Mouse (Mus musculus): ENCODE results near the gene Gm3250.
"Not testable (repeated sequence)": the region's sequence is repeated elsewhere in the genome, so short reads cannot be mapped to it uniquely, and the experiment has no call there.

The Gm3250 gene

DNA sequence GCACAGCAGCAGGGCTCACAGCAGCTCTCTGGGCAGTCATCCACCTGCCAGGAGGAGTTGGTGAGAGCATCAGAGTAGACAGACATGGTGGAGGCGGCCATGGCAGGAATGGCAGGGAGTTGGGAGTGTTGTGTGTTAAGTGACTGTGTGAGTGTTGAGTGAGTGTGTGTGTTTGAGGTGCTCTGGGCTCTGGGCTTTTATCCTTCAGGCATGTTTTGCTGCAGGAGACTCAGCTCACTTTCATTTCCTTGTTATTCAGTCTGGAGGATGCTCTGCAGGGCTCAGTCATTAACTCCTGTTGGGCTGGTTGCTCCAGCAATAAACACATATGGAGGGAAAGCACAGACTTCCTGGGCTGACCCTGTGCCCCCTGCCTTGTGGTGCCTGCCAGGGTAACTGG, at the start of gene Gm3250:
TSS of gene Gm3250 (minus strand) at position 101 of the 400 bp plus-strand sequence.
- not testable (repeated sequence) for DNase-seq (ENCODE audit: low spot score)

DNA sequence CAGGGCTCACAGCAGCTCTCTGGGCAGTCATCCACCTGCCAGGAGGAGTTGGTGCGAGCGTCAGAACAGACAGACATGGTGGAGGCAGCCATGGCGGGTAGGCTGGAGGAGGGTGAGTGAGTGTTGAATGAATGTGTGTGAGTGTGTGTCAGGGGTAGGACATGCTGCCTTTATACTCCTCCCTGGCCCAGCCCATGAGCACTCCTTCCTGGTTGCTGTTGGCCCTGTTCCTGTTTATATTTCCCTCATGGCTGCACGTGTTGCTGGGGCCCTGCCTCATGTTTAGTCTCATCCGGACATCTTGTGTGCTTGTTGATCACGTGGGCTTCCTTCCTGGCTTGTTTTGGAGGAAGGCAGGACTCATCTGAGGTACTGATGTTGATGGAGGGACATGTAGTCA, 44.6 kb upstream of the Gm3250 start, which contains the start of gene Krtap10-4:
TSS of gene Krtap10-4 (minus strand) at position 145 of the 400 bp plus-strand sequence.
- DNase-seq (ENCODE audit: low spot score), result no peak

DNA sequence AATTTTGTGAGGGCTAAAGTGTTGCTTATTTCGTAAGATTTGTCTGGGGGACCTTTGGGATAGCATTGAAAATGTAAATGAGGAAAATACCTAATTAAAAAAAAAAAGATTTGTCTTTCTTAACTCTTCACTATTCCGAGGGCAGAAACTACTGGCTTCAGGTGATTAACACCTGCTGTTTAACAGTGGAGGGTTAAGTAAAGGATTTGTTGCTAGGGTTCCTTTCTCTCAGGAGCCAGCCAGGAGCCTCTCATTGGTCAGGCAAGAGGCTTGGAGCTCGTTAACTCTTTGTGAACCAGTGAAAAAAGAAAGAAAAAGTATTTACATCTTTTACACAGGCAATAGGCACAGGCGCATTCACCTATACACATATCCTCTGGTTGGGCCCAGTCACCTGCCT, 36.9 kb upstream of the Gm3250 start:
- DNase-seq (ENCODE audit: low spot score), result no peak

DNA sequence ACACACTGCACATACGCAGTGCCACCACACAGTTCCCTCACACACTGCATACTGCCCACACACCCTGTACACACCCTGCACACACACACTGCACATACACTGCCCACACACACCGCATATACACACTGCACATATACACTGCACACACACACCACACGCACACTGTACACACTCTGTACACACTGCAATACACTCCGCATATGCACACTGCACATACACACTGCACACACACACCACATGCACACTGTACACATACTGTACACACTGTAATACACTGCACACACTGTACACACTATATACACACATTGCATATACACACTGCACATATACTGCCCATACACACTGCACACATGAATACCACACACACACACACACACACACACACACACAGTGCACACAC, 36.2 kb upstream of the Gm3250 start:
- no peak for DNase-seq (ENCODE audit: low spot score)

DNA sequence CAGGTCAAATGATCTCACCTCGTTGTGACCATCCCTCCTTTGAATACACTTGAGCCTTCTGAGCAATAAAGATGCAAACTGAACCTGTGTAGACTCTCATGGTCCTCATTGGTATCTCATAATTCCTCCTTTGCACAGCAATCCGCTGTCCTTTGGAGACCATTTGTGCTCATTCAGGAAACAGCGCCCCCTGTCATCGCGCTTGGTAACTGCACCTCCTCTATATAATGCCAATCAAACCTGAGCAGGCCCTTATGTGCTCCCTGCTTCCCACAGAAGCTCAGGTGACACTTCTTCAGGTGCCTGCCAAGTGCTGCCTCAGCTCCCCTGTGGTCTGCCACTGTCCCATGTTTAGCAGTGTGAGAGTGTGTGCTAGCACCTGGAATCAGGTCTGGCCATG, 33.2 kb upstream of the Gm3250 start:
- DNase-seq (ENCODE audit: low spot score), result peak; percentile 16

DNA sequence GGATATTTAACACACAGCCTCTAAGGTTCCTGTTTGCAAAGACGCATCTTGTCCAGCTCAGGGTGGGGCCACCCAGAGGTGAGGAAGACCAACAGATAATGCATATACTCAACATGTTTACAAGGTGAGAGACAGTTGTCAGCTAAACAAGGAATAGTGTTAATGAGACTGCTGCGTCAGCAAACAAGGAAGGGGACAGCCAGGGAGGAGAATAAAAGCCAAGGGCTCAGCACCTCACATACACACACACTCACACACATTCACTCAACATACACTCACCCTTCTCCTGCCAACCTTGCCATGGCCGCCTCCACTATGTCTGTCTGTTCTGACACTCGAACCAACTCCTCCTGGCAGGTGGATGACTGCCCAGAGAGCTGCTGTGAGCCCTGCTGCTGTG, 32.0 kb upstream of the Gm3250 start, which contains the start of gene Gm2696:
TSS of gene Gm2696 (plus strand) at position 301 of the 400 bp plus-strand sequence.
- DNase-seq (ENCODE audit: low spot score), result no peak

DNA sequence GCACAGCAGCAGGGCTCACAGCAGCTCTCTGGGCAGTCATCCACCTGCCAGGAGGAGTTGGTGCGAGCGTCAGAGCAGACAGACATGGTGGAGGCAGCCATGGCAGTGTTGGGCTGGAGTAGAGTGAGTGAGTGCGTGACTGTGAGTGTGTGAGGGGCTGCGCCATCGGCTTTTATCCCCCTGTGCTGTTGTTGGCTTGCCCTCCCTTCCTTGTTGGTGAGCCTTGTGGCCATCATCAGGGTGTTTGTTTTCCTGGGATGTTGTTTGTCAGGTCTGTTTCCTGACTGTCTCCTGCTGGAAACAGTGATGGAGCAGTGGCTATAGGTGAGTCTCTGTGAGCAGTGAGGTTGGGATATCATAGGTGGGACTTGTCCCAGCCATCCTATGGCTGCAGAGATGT, 29.4 kb upstream of the Gm3250 start, which contains the start of gene Gm9507:
TSS of gene Gm9507 (minus strand) at position 101 of the 400 bp plus-strand sequence.
- DNase-seq (ENCODE audit: low spot score), result no peak

DNA sequence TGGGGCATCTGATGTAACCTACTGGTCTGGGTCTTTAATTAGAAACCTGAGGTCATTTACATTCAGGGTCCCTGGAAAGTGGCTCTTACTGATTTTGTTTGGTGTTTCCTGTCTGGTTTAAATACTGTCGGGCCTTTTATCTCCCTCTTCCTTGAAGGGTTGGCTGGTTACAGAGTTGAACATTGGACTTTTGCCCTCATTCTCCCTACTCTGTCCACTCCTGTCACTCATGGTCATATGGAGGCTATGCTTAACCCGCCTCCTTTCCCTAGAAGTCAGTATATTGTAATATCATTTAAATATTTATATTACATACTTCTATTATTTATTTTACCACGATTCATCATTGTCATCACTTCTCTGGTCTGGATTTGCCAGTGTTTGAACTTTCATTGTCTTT, 21.8 kb upstream of the Gm3250 start:
- DNase-seq (ENCODE audit: low spot score), result no peak

DNA sequence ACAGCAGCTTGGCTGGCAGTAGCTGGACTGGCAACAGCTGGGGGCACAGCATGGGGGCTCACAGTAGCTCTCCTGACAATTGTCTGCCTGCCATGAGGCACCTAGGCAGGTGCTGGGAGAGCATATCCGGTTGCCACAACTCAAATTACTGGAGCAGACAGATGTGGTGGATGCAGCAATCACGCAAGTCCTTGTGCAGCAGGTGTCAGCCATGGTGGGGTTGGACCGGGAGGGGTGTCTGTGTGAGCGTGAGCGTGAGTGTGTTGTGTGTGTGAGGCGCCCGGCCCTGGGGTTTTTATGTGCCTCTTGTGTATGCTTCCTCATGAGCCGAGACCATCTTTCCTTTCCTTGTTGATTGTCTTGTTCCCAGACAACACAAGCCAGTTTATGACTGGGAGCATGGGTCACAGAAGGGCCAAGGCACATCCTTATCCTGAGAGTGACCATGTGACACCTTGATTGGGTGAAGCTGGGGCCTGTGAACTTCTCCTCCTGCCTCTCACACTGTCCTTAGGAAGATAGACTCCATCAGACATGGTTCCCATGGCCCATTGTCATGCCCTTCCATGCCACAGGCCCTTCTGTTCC, 16.7 kb upstream of the Gm3250 start, which contains the start of gene Gm19668:
TSS of gene Gm19668 (minus strand) at position 213 of the 588 bp plus-strand sequence.
- no peak for DNase-seq (ENCODE audit: low spot score)

DNA sequence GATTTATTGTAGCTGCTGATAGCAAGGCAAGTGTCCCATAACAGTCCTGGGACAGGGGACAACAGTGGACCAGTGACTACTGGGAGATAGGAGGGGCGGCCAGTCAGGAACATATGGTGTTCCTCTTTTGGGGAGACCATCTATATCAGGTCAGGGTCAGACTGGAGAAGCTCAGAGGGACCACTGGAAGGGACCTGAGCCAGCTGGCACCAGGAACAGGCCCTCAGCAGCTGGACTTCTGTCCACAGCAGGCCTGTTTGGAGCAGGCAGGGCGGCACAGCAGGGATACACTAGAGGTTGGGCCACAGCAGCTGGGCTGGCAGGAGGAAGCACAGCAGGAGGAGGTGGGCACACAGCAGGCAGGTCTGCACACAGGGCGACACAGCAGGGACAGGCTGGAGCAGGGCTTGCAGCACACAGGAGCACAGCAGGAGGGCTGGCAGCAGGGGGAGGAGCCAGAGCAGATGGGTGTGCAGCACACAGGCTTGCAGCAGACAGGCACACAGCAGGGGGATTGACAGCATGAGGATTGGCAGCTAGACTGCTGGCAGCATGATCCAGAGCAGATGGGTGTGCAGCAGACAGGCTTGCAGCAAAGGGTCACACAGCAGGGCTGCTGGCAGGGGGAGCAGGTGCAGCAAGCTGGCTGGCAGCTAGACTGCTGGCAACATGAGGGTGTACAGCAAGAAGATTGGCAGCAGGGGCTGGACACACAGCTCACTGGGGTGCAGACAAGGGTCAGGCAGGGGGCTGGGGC, 16.0 kb upstream of the Gm3250 start:
- DNase-seq (ENCODE audit: low spot score), result not testable (repeated sequence)

DNA sequence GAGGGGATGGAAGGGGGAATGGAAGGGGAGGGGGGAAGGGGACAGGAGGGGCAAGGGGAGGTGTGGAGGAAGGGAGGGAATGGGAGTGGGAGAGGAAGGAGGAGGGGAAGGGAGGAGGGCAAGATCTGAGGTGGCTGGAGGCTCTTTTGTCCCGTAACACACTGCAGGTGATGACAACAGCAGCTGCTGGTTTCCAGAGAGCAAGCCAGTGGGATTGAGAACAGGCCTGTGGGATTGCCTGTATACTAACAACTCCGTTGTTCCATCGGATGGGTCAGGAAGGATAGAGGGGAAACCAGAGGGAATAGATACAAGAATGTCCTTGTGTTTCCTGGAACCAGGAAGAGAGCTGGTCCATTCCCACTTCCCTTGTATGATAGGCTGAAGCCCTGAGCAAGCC, 15.3 kb upstream of the Gm3250 start:
- no peak for DNase-seq (ENCODE audit: low spot score)

DNA sequence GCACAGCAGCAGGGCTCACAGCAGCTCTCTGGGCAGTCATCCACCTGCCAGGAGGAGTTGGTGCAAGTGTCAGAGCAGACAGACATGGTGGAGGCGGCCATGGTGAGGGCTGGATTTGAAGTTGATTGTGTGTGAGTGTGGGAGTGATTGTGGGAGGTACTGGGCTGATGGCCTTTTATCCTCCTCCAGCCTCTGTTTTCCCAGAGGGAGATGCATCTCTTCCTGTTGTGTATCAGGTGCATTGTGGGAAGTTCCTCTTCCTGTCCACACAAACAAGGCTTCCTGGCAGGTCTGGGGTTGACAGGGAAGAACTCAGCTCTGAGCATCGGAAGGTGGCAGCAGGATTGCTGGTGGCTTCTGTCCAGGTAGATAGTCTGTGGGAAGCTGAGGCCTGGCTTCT, 12.6 kb upstream of the Gm3250 start, which contains the start of gene Gm9639:
TSS of gene Gm9639 (minus strand) at position 101 of the 400 bp plus-strand sequence.
- no peak for DNase-seq (ENCODE audit: low spot score)

DNA sequence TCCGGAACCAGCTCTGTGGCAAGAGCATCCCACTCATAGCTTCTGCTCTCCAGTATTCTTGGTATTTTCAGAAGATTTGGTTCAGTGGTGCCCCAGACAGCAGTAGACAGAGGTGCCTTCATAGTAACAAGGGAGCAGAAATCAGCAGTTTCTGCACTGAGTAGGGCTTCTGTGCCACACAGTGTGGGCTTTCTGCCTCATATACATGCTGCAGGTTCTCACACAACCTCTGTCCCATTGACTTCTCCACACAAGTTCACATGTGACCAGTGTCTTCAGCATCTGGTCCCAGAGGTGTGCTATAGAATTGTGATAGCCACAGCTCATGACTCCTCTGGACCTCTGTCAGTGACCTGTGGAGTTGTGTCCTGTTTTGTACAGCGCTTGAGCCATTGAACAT, 6.3 kb upstream of the Gm3250 start:
- no peak for DNase-seq (ENCODE audit: low spot score)

DNA sequence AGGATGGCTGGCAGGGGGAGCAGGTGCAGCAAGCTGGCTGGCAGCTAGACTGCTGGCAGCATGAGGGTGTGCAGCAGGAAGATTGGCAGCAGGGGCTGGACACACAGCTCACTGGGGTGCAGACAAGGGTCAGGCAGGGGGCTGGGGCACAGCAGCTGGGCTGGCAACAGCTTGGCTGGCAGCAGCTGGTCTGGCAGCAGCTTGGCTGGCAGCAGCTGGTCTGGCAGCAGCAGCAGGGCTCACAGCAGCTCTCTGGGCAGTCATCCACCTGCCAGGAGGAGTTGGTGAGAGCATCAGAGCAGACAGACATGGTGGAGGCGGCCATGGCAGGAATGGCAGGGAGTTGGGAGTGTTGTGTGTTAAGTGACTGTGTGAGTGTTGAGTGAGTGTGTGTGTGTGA, 5.5 kb upstream of the Gm3250 start, which contains the start of gene Gm7137:
TSS of gene Gm7137 (minus strand) at position 325 of the 400 bp plus-strand sequence.
- not testable (repeated sequence) for DNase-seq (ENCODE audit: low spot score)

DNA sequence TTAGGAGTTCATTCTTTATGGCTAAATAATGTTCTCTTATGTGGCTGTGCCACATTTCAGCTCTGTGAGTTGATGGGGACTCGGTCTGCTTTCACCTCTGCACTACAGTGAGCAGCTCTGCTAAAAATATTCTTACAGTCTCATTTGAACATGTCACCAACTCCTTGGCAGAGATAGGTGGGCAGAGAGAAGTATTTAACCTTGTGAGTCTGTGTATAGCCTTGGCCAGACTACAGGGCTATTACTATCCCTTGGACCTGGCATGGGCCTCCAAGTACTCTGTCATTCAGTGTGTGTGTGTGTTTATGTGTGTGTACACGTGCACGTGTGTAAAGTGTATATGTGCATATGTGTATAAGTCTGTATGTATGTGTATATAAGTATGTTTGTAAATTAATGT, 1.1 kb upstream of the Gm3250 start:
- not testable (repeated sequence) for DNase-seq (ENCODE audit: low spot score)

DNA sequence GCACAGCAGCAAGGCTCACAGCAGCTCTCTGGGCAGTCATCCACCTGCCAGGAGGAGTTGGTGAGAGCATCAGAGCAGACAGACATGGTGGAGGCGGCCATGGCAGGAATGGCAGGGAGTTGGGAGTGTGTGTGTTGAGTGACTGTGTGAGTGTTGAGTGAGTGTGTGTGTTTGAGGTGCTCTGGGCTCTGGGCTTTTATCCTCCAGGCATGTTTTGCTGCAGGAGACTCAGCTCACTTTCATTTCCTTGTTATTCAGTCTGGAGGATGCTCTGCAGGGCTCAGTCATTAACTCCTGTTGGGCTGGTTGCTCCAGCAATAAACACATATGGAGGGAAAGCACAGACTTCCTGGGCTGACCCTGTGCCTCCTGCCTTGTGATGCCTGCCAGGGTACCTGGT, 5.5 kb downstream of the Gm3250 start, which contains the start of gene Gm7138:
TSS of gene Gm7138 (minus strand) at position 101 of the 400 bp plus-strand sequence.
- DNase-seq (ENCODE audit: low spot score), result not testable (repeated sequence)

DNA sequence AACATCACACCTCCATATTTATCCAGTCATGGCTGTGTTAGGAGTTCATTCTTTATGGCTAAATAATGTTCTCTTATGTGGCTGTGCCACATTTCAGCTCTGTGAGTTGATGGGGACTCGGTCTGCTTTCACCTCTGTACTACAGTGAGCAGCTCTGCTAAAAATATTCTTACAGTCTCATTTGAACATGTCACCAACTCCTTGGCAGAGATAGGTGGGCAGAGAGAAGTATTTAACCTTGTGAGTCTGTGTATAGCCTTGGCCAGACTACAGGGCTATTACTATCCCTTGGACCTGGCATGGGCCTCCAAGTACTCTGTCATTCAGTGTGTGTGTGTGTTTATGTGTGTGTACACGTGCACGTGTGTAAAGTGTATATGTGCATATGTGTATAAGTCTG, 10.2 kb downstream of the Gm3250 start:
- not testable (repeated sequence) for DNase-seq (ENCODE audit: low spot score)

DNA sequence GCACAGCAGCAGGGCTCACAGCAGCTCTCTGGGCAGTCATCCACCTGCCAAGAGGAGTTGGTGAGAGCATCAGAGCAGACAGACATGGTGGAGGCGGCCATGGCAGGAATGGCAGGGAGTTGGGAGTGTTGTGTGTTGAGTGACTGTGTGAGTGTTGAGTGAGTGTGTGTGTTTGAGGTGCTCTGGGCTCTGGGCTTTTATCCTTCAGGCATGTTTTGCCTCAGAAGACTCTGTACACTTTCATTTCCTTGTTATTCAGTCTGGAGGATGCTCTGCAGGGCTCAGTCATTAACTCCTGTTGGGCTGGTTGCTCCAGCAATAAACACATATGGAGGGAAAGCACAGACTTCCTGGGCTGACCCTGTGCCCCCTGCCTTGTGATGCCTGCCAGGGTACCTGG, 11.1 kb downstream of the Gm3250 start, which contains the start of gene Gm3238:
TSS of gene Gm3238 (minus strand) at position 101 of the 400 bp plus-strand sequence.
- not testable (repeated sequence) for DNase-seq (ENCODE audit: low spot score)

DNA sequence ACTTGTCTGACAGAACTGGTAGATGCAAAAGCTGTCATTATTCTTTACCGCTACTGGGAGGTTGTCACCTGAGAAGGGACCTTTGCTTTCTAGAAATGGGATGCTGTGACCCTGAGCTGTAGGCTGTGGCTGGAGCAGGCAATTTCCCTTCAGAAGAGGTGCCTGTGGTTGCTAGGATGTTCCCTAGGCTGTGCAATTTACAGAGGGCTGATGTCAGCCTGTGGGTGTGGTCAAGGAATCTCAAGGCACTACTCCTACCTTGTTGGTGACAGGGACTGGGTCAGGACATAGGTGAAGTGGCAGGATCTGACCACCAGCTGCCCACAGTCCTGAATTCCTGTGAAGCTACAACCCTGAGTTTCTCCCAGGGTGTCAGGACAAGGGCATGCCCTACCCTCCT, 12.6 kb downstream of the Gm3250 start:
- DNase-seq (ENCODE audit: low spot score), result no peak

DNA sequence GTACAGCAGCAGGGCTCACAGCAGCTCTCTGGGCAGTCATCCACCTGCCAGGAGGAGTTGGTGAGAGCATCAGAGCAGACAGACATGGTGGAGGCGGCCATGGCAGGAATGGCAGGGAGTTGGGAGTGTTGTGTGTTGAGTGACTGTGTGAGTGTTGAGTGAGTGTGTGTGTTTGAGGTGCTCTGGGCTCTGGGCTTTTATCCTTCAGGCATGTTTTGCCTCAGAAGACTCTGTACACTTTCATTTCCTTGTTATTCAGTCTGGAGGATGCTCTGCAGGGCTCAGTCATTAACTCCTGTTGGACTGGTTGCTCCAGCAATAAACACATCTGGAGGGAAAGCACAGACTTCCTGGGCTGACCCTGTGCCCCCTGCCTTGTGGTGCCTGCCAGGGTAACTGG, 22.8 kb downstream of the Gm3250 start, which contains the start of gene Gm3233:
TSS of gene Gm3233 (minus strand) at position 101 of the 400 bp plus-strand sequence.
- not testable (repeated sequence) for DNase-seq (ENCODE audit: low spot score)

DNA sequence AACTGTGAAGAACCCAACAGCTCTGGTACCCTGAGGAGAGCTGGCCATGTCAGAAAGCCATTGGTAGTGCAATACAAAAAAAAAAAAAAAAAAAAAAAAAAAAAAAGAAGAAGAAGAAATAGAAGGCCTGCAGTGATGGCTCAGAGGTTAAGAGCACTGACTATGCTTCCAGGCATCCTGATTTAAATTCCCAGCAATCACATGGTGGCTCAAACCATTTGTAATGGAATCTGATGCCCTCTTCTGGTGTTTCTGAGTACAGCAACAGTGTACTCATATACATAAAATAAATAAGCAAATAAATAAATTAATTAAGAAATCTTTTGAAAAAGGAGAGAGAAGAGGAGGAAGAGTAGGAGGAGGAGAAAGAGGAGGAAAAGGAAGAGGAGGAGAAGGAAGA, 28.9 kb downstream of the Gm3250 start:
- DNase-seq (ENCODE audit: low spot score), result no peak

DNA sequence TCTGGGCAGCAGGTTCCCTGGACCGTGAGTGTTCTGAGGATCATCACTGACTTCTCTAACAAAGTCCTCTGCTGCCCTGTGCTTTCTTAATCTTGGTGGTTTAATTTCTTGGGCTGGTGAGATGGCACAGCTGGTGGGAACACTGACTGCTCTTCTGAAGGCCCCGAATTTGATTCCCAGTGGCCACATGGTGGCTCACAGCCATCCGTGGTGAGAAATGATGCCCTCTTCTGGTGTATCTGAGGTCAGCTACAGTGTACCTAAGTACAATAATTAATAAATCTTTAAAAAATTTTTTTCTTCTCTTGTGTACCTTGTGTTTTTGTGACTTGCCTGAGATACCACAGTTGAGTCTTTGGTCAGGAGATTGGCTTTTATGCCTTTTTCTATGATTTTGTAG, 30.0 kb downstream of the Gm3250 start:
- not testable (repeated sequence) for DNase-seq (ENCODE audit: low spot score)

DNA sequence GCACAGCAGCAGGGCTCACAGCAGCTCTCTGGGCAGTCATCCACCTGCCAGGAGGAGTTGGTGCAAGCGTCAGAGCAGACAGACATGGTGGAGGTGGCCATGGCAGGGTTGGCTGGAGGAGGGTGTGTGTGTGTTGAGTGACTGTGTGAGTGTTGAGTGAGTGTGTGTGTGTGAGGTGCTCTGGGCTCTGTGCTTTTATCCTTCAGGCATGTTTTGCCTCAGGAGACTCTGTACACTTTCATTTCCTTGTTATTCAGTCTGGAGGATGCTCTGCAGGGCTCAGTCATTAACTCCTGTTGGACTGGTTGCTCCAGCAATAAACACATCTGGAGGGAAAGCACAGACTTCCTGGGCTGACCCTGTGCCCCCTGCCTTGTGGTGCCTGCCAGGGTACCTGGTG, 31.1 kb downstream of the Gm3250 start, which contains the start of gene Gm9736:
TSS of gene Gm9736 (minus strand) at position 101 of the 400 bp plus-strand sequence.
- not testable (repeated sequence) for DNase-seq (ENCODE audit: low spot score)

Measured in urinary bladder, postnatal 14 days (tissue).